Mouse (Mus musculus) CH12.LX (cell line): ENCODE data around the gene Sgpl1.

Experiments
- CTCF ChIP-seq, 2 experiments: IDR thresholded peaks in 1 of 2; conservative IDR thresholded peaks in 1 of 2; 2 replicates each; pipeline ENCODE4 v1.5.1; 2011 to 2012; ENCODE audit warnings: low read depth in 2 of 2, low read length in 2 of 2, improper control_type of control experiment in 1 of 2, inconsistent platforms in 1 of 2, mild to moderate bottlenecking in 1 of 2, moderate library complexity in 1 of 2
- MAZ ChIP-seq: IDR thresholded peaks from 2 replicates; pipeline ENCODE4 v1.6.1; 2012; ENCODE audit warnings: low read depth, mild to moderate bottlenecking, inconsistent platforms, low read length, improper control_type of control experiment, moderate library complexity
- USF2 ChIP-seq: conservative IDR thresholded peaks from 2 replicates; pipeline ENCODE4 v1.6.1; 2011; ENCODE audit warnings: low read depth, low read length, improper control_type of control experiment

DNA sequence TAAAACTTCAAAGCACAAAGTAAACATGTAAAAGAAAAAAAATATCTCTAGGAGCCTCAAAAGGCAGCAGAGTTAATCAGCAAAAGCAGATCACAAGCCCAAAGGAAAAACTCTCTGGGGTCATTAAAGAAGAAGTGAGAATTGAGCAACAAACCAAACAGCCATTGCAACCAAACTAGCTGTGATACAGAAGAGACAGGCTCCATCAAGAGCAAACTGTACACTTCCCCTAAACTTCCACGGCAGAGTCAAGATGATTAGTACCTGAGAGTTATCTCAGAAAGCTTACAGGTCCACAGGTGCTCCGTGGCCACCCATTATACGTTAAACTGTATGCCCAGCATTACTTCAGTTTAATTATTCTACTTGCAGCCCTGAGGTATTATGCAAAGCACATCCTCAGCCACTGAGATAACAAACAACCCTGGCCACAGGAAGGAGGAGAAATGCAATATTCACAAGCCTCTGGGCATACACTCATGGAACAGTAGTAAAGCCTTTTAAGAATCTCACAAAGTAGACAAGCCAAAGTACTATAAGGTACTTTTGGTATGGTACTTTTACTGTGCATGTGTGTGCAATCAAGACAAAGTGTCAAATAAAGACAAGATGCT, 12.2 kb downstream of the Sgpl1 start:
- TF ChIP-seq USF2: no peak
- TF ChIP-seq CTCF (conservative IDR thresholded peaks at IDR 0.05 in 1 of 2, IDR thresholded peaks at IDR 0.05 in 1 of 2; ENCODE audit: low read depth in 2 of 2, low read length in 2 of 2): no peak
- no peak for TF ChIP-seq MAZ
